Mouse (Mus musculus): Measurements from ENCODE around the gene Ubash3b. TPM values are rescaled to one million over a fixed set of nuclear protein-coding genes. Genes with fewer than 3 reads are reported as not detected.
A peak's percentile ranks its signal among the peaks of the same experiment; 100 is the strongest.

Gene Ubash3b
- polyA plus RNA-seq, 1 experiment from 2014 or later, result 10.3 TPM

- 80% methylated on average over 8 of the region's 8 CpGs for WGBS (ENCODE audit: missing documents)
- Histone ChIP-seq H3K4me3 (ENCODE audit: inconsistent target) (no peak overlapping the region), H3K36me3 (ENCODE audit: inconsistent target) (no peaks in the 10 kb centered on the region), H3K27ac (no peak overlapping the region), H3K79me2 (ENCODE audit: inconsistent target) (no peaks in the 10 kb centered on the region)
These were observed 20.3 kb upstream of the Ubash3b start for GRCm38 (mm10) chr9:41181803-41182202.

GRCm38 (mm10) chr9:41181372-41181771 lies 19.9 kb upstream of the Ubash3b start:
- no peak overlapping the region for H3K4me3 ChIP-seq (ENCODE audit: inconsistent target)
- H3K27ac ChIP-seq, result no peak overlapping the region
- 47% methylated on average over 9 of the region's 9 CpGs for WGBS (ENCODE audit: missing documents)
- H3K36me3 ChIP-seq (ENCODE audit: inconsistent target), result no peaks in the 10 kb centered on the region
- H3K79me2 ChIP-seq (ENCODE audit: inconsistent target), result no peaks in the 10 kb centered on the region

- Histone ChIP-seq H3K27ac (no peak overlapping the region), H3K36me3 (ENCODE audit: inconsistent target) (no peaks in the 10 kb centered on the region)
- 51% methylated on average over 5 of the region's 5 CpGs for WGBS (ENCODE audit: missing documents)
These were observed 17.6 kb upstream of the Ubash3b start for GRCm38 (mm10) chr9:41179056-41179455.

GRCm38 (mm10) chr9:41173158-41173557 lies 11.7 kb upstream of the Ubash3b start:
- WGBS (ENCODE audit: missing documents), result 89% methylated on average over 3 of the region's 3 CpGs
- H3K27ac ChIP-seq, result no peak overlapping the region

More at GRCm38 (mm10) chr9:41179056-41179455, 17.6 kb upstream of the Ubash3b start:
- Histone ChIP-seq H3K4me3 (ENCODE audit: inconsistent target) (no peak overlapping the region), H3K79me2 (ENCODE audit: inconsistent target) (no peaks in the 10 kb centered on the region)

GRCm38 (mm10) chr9:41172426-41172825 lies 10.9 kb upstream of the Ubash3b start:
- 98% methylated on average over 8 of the region's 8 CpGs for WGBS (ENCODE audit: missing documents)
- no peak overlapping the region for H3K4me3 ChIP-seq (ENCODE audit: inconsistent target)
- no peak overlapping the region for H3K27ac ChIP-seq
- no peaks in the 10 kb centered on the region for H3K79me2 ChIP-seq (ENCODE audit: inconsistent target)
- no peaks in the 10 kb centered on the region for H3K36me3 ChIP-seq (ENCODE audit: inconsistent target)

More at GRCm38 (mm10) chr9:41173158-41173557, 11.7 kb upstream of the Ubash3b start:
- Histone ChIP-seq H3K79me2 (ENCODE audit: inconsistent target) (no peaks in the 10 kb centered on the region), H3K36me3 (ENCODE audit: inconsistent target) (no peaks in the 10 kb centered on the region), H3K4me3 (ENCODE audit: inconsistent target) (no peak overlapping the region)

- H3K36me3 ChIP-seq (ENCODE audit: inconsistent target), result no peaks in the 10 kb centered on the region
- H3K79me2 ChIP-seq (ENCODE audit: inconsistent target), result no peaks in the 10 kb centered on the region
- H3K4me3 ChIP-seq (ENCODE audit: inconsistent target), result no peak overlapping the region
- peak overlapping the region; percentile 18 for H3K27ac ChIP-seq
- 4% methylated on average over 8 of the region's 8 CpGs for WGBS (ENCODE audit: missing documents)
These were observed 8.5 kb upstream of the Ubash3b start for GRCm38 (mm10) chr9:41170026-41170425.

GRCm38 (mm10) chr9:41168656-41169055 lies 7.2 kb upstream of the Ubash3b start:
- Histone ChIP-seq H3K79me2 (ENCODE audit: inconsistent target) (no peaks in the 10 kb centered on the region), H3K36me3 (ENCODE audit: inconsistent target) (no peaks in the 10 kb centered on the region), H3K27ac (peak overlapping the region; percentile 10; the same call in 1 of the 2 replicates), H3K4me3 (ENCODE audit: inconsistent target) (no peak overlapping the region)
- WGBS (ENCODE audit: missing documents), result 42% methylated on average over 2 of the region's 2 CpGs

GRCm38 (mm10) chr9:41168206-41168605 lies 6.7 kb upstream of the Ubash3b start:
- Histone ChIP-seq H3K27ac (peak overlapping the region; percentile 10; the same call in 1 of the 2 replicates), H3K36me3 (ENCODE audit: inconsistent target) (no peaks in the 10 kb centered on the region), H3K79me2 (ENCODE audit: inconsistent target) (no peaks in the 10 kb centered on the region), H3K4me3 (ENCODE audit: inconsistent target) (no peak overlapping the region)
- WGBS (ENCODE audit: missing documents), result 54% methylated on average over 6 of the region's 6 CpGs

GRCm38 (mm10) chr9:41166886-41167285 lies 5.4 kb upstream of the Ubash3b start:
- no peaks in the 10 kb centered on the region for H3K36me3 ChIP-seq (ENCODE audit: inconsistent target)
- 64% methylated on average over 8 of the region's 10 CpGs for WGBS (ENCODE audit: missing documents)
- no peak overlapping the region for H3K4me3 ChIP-seq (ENCODE audit: inconsistent target)
- H3K27ac ChIP-seq, result no peak overlapping the region
- H3K79me2 ChIP-seq (ENCODE audit: inconsistent target), result no peaks in the 10 kb centered on the region

- 49% methylated on average over 4 of the region's 4 CpGs for WGBS (ENCODE audit: missing documents)
- Histone ChIP-seq H3K4me3 (ENCODE audit: inconsistent target) (no peak overlapping the region), H3K36me3 (ENCODE audit: inconsistent target) (no peaks in the 10 kb centered on the region), H3K27ac (0 out of 2 replicates have a peak overlapping the region, but pooled peaks have one; percentile 89), H3K79me2 (ENCODE audit: inconsistent target) (no peaks in the 10 kb centered on the region)
These were observed 866 bp upstream of the Ubash3b start for GRCm38 (mm10) chr9:41162363-41162762.

- Histone ChIP-seq H3K36me3 (ENCODE audit: inconsistent target) (no peaks in the 10 kb centered on the region), H3K79me2 (ENCODE audit: inconsistent target) (peaks cover 15% of the 10 kb centered on the region), H3K4me3 (ENCODE audit: inconsistent target) (peak overlapping the region; percentile 13), H3K27ac (peak overlapping the region; percentile 89)
- WGBS (ENCODE audit: missing documents), result 5% methylated on average over 7 of the region's 7 CpGs
These were observed 841 bp downstream of the Ubash3b start for GRCm38 (mm10) chr9:41160536-41161176.

- 89% methylated on average over 2 of the region's 2 CpGs for WGBS (ENCODE audit: missing documents)
- peaks cover 29% of the 10 kb centered on the region for H3K79me2 ChIP-seq (ENCODE audit: inconsistent target)
- no peaks in the 10 kb centered on the region for H3K36me3 ChIP-seq (ENCODE audit: inconsistent target)
- no peak overlapping the region for H3K4me3 ChIP-seq (ENCODE audit: inconsistent target)
- H3K27ac ChIP-seq, result peak overlapping the region; percentile 89; the same call in 1 of the 2 replicates
These were observed 2.3 kb downstream of the Ubash3b start for GRCm38 (mm10) chr9:41159223-41159622.

GRCm38 (mm10) chr9:41157872-41158567 lies 3.5 kb downstream of the Ubash3b start:
- Histone ChIP-seq H3K27ac (peak overlapping the region; percentile 89), H3K4me3 (ENCODE audit: inconsistent target) (peak overlapping the region; percentile 54; the same call in 1 of the 2 replicates), H3K79me2 (ENCODE audit: inconsistent target) (peaks cover 39% of the 10 kb centered on the region), H3K36me3 (ENCODE audit: inconsistent target) (no peaks in the 10 kb centered on the region)
- WGBS (ENCODE audit: missing documents), result 19% methylated on average over 15 of the region's 15 CpGs

GRCm38 (mm10) chr9:41157020-41157871 lies 4.3 kb downstream of the Ubash3b start:
- Histone ChIP-seq H3K4me3 (ENCODE audit: inconsistent target) (peak overlapping the region; percentile 54), H3K36me3 (ENCODE audit: inconsistent target) (no peaks in the 10 kb centered on the region), H3K27ac (peak overlapping the region; percentile 89), H3K79me2 (ENCODE audit: inconsistent target) (peaks cover 45% of the 10 kb centered on the region)
- 1% methylated on average over 63 of the region's 82 CpGs for WGBS (ENCODE audit: missing documents)

Measured in macrophage (primary cell).